Mouse (Mus musculus) spleen, adult 2 months (tissue): ENCODE results near the gene Plekhg3.

Experiments used
- CTCF ChIP-seq: fragments of 200-500 bp; IDR thresholded peaks from 2 replicates; pipeline ENCODE4 v1.5.1; 2011; ENCODE audit warnings: mild to moderate bottlenecking, inconsistent platforms; ENCODE audit not compliant: insufficient read depth, insufficient read length, insufficient replicate concordance; ENCODE audit errors: extremely low read depth
- POLR2A ChIP-seq: fragments of 200-500 bp; IDR thresholded peaks from 2 replicates; pipeline ENCODE4 v1.6.1; 2011; ENCODE audit warnings: low read depth, low read length, inconsistent platforms

DNA sequence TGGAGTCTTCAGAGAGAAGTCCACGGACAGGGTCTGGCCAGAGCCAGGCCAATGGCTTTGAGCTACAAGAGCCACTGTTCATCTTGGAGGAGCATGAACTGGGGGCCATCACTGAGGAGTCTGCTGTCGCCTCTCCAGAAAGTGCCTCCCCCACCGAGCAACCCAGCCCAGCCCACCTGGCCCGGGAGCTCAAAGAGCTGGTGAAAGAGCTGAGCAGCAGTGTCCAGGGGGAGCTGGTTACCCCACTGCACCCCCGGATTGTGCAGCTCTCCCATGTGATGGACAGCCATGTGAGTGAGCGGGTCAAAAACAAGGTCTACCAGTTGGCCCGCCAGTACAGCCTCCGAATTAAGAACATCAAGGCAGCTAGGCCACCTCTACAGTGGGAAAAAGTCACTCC is 46.1 kb downstream of the Plekhg3 start:
- TF ChIP-seq CTCF: no peak
- TF ChIP-seq POLR2A: no peak
